Mouse (Mus musculus) splenic B cell, adult 2 months (primary cell): ENCODE results near the gene Msh3.
"Not testable (repeated sequence)": the region's sequence is repeated elsewhere in the genome, so short reads cannot be mapped to it uniquely, and the experiment has no call there.

Experiments
- DNase-seq: peaks from one replicate; pipeline ENCODE4 v3.0.0-alpha.2; 2011; ENCODE audit warnings: low read depth, low spot score
- H3K27me3 ChIP-seq: 2 replicates; pipeline ENCODE4 v1.6.1; 2012; ENCODE audit warnings: mild to moderate bottlenecking, low read length, moderate library complexity, mixed read lengths; ENCODE audit not compliant: control insufficient read depth, poor library complexity, insufficient read depth, severe bottlenecking
- H3K36me3 ChIP-seq: 2 replicates; pipeline ENCODE4 v1.6.1; 2012; ENCODE audit warnings: mild to moderate bottlenecking, low read length, moderate library complexity, mixed read lengths; ENCODE audit not compliant: control insufficient read depth, poor library complexity, insufficient read depth, severe bottlenecking

Gene Msh3

GRCm38 (mm10) chr13:92172686-92173085 is 182.1 kb downstream of the Msh3 start:
- not testable (repeated sequence) for H3K36me3 ChIP-seq, H3K27me3 ChIP-seq, DNase-seq
